Mouse (Mus musculus): ENCODE data around the gene Prickle1.

Prickle1 gene

DNA sequence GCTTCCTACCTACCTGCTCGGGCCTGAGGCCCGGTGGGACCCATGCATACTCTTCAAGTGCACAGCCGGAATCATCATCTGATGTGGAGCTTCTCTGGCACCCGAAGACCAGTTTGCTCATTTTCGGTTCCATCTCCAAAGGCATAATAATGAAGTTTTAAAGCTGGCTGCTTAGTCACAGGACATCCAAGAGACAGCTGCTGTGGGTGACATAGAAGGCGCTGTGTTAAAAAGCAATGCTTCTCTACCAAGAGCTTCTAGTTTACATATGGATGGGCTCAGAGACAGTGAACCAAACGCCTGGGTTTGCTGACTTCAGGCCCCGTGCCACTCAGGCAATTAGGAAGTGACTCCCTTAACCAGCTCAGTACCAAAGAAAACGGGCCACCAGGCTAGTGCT lies 83.3 kb downstream of the Prickle1 start:
- no peak for DNase-seq (ENCODE audit: extremely low read depth, low read depth)

DNA sequence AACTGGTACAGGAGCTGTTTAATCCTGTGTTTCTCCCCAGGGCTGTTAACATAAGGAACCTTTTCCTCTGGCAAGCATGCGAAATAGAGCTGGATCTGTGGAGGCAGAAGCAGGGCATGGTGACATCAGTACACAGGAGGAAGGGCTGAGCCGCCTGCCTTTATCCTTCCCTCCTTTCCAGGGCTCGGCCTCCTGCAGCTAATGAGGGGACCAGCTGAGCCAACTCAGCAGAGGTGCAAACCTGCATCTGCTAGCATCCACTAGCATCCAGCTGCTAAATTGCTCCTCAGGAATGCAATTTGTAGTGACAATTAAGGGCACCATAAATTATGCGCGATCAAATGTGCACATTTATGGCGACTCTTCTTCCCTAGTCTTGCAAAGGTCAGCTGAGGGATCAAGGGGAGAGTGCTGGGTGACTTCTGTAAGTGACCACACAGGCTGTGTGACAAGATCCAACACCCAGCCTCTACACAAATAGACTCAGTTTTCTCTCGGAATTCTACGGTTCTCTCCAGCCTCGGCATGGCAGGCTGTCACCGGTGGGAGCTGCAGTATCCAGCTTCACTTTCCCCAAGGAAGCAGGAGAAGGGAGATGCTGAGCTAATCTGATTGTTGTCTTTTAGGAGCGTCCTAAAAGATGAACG lies 84.9 kb downstream of the Prickle1 start:
- no peak for DNase-seq (ENCODE audit: extremely low read depth, low read depth)

DNA sequence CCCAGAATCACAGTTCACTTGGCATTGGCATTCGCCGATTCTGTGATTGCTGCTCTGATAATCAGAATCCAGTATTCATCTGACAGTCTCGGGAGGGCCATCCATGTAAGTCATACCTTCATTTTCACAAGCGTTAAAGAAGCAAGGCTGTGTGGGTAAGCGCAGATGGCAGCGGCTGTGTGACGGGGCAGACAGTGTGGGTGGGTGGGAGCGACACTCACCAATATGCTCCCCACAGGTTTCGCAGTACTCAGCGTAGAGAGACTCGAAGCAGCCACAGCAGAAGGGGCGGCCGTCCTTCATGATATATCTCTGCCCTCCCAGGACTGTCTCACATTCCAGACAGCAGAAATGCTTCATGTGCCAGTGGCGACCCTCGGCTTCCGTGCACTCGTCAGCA lies 90.9 kb downstream of the Prickle1 start:
- DNase-seq (ENCODE audit: extremely low read depth, low read depth) = no peak

DNA sequence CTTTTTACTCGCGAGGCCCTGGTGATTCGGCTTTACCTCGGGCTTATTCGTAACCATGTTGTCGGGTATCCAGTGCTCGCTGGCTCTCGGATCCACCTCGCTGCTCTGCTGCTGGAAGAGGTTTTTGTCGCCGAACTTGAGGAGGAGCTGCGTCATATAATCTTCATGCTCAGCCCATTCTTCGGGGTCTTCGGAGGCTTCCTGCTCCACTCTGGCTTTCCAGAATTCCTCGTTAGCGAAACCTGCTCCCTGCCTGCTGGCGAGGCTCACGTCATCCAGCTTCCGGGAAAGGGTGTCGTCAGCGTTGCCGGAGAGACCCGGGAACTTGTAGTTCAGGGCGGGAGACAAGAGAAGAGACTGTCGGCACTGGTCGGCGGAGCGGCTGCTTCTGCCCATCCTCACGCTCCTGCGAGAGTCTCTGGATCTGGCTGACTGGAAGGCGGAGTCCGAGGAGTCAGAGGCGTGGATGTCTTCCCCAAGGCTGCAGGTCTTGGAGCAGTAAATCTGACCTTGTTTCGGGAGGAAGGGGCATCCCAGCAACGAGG lies 92.4 kb downstream of the Prickle1 start:
- DNase-seq (ENCODE audit: extremely low read depth, low read depth) = no peak

DNA sequence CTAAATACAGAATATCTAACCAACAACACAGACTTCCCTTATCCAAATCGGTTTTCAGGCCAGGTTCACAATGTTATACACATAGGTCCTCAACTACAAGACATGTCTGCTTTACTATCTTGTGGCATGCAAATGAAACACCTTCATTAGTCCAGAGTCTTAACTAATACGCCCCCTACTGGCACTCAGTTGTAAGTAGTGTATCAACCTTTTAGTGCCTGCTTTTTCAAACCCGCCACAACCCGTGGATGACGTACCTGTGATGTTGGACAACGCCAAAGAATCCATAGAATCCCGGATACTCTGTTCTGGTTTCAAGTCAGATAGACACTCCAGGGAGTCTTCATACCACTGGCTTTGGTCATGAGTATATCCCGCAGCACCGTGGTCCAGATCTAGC lies 93.0 kb downstream of the Prickle1 start:
- no peak for DNase-seq (ENCODE audit: extremely low read depth, low read depth)

DNA sequence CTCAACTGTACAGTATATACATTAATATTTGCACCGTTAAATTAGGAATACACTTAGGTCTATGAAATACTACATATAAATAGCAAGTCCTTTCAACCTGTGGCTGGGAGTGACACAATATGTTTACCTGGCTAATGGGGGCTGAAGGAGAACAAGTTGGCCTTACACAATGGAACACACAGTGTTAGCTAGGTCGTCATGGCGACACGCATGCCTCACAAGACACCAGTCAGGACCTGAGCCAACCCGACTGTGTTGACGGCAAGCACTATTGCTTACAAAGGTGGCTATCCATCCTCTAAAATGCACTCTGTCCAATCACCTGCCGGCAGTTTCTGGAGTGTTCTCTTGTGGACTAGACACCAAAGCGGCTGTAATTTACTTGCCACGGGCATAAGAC lies 95.8 kb downstream of the Prickle1 start:
- DNase-seq (ENCODE audit: extremely low read depth, low read depth) = no peak

DNA sequence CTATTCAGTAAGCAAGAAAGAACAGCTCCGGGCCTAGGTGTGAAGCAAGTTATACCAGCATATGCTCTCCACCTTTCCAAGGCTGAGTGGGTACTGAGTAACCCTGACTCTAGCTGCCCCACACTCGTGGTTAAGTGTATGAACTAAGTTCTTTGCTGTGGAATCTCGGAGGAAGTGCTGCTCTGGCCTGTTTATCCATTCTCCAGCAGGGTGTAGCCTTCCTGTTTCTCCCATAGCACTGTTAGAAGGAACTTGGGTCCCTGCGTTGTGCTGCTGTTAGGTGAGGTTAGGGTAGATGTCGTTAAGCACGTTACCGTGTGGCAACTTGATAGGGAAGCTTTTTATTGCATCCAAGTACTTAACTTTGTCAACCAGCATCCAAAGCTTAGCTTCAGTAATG lies 101.0 kb downstream of the Prickle1 start:
- no peak for DNase-seq (ENCODE audit: extremely low read depth, low read depth)

DNA sequence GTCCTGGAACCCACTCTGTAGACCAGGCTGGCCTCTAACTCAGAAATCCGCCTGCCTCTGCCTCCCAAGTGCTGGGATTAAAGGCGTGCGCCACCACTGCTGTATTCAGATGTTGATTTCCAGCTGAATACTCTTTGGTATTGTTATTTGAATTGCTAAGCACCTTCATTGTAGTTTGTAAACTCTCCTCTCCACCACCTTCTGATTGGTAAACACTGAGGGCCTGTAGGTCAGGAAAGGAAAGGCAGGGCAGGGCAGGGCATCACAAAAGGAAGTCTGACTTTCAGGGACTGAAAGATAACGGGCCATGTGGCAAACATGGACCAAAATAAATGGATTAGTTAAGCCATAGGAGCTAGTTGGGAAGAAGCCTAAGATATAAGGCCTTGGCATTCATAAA lies 106.1 kb downstream of the Prickle1 start:
- DNase-seq (ENCODE audit: extremely low read depth, low read depth) = no peak

DNA sequence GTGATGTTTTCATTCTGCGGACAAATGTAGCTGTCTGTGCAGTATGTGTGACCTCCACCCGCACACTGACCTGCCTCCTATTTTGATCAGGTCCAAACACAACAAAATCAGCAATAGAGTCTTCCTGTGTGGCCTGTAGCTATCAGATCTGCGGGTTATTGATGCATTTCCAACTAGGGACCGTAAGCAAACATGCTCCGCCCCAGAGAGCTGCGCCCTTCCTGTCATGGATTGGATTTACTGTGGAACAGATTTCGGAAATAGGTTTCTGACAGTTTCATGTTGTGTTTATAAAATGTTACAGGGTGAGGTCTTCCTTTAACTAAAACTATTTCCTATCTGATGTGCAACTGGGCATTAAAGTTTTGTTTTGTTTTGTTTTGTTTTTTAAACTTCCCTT lies 109.6 kb downstream of the Prickle1 start:
- no peak for DNase-seq (ENCODE audit: extremely low read depth, low read depth)

DNA sequence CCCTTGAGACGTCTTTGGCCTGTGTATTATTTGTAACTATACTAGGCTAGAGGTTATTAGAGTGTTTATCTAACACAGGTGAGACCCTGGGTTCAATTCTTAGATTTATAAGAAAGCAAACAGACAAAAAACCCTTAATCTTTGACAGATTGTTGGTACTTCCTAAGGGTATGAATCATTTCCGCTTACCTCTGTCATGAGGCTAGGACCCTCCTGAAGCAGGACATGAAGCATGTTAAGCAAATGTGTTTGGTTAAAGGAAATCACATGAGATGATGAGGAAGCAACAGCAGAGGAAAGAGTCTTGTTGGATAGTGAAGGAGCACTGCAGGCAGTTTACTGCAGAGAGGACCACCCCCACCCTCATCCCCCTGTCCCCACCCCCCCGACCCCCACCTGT lies 110.4 kb downstream of the Prickle1 start:
- no peak for DNase-seq (ENCODE audit: extremely low read depth, low read depth)

DNA sequence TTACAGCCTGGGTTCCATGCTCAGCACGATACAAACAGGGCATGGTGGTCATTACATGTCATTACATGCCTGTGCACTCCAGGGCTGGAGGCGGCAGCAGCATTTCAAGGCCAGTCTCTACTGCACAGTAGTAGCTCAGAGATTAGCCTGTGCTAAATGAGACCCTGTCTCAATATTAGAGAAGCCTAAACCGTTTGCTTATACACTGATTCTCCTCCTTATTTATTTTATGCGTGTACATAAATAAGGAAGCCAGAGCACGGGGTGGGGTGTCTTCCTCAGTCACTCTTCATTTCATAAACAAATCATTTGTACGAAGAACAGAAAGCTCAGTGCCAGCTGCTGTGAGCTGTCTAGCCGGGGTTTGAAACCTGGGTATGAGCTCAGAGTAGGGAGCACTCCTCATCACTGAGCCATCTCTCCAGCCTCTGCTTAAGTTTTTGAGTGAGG lies 111.4 kb downstream of the Prickle1 start:
- DNase-seq (ENCODE audit: extremely low read depth, low read depth) = no peak

DNA sequence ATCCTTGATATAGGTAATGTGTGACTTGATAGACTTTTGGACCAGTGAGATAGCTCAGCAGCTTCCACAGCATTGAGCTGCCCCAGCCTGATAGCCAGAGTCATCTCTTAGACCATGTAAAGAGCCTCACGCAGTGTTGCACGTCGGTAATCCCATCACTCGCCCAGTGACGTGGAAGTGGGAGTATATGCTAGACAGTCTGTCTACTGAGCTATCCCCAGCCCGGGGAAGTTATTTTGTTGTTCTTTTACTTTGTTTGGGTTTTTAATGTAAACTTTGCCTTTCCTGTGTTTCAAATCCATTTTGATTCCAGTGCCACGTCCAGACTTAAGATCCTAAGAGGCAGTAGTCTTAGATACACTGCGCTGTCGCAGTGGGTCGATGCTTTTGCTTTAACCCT lies 114.6 kb downstream of the Prickle1 start:
- no peak for DNase-seq (ENCODE audit: extremely low read depth, low read depth)

DNA sequence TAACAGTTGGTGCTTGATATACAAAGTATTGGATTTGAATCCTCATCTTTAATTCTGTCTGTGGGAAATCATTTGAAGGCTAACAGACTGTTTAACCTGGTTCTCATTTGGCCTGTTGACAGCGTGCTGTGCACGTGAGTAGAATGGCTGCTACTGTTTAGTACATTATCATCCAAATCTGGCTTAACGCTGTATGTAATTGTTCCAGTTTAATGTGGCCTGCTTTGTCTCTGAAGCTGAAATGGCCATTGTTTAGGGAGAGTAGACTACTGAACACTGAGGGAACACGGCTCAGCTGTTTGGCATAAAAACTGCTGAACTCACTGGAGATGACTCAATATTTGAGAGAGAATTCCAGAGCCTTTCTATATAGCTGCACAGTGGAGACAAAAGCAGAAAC lies 116.2 kb downstream of the Prickle1 start:
- DNase-seq (ENCODE audit: extremely low read depth, low read depth) = no peak

DNA sequence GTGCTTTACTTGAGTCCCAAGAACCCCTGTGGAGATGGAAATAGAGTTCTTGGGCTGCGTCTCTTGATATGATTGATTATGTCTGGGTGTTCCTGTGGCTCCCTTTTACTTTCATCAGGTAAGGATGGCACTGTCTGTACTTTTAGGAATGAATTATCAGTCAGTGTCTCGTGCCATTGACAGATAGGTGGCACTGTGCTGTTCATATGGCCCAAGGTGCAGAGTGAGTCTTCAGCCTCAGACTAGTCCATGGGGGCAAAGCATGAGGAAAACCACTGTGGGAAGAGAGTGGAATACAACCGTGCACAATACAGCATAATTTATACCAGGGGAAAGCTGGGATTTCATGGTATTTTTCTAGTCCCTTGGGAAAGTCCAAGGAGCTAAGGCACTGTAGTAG lies 117.0 kb downstream of the Prickle1 start:
- no peak for DNase-seq (ENCODE audit: extremely low read depth, low read depth)

DNA sequence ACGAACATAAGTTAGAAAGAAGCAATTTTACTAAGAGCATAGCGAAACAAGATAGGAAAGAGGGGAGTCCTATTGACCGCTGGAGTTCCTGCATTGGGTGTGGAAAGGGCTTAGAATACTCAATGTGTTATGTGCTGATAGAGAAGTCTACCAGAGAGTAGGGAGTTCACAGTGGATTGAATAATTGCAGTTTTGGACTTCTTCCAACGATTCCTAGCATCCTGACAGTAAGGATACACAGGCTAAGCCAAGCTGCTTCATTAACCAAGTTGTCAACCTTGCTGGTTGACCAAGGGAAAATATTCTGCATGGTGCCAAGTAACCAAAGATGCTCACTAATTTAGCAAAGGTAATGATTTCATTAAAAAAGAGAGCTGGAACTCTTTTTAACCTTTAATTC lies 118.0 kb downstream of the Prickle1 start:
- DNase-seq (ENCODE audit: extremely low read depth, low read depth) = no peak

DNA sequence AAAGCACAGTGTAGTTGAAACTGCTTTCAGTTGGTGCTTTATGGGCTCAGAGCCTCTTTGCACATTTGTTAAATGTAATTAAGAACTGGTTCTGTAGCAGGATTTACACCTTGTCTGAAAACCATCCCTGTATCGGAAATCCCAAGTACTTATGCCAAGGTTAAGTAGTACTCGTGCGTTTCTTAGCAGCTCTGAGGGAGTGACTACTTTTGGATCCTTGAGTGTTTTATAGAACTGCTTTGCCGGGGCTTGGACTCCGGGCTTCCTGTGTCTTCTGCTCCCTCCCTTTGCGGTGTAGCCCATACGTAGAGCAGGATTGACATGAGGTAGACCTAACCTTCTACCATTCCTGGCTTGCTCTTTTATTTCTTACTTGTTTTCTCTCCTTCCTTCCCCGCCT lies 120.0 kb downstream of the Prickle1 start:
- no peak for DNase-seq (ENCODE audit: extremely low read depth, low read depth)

DNA sequence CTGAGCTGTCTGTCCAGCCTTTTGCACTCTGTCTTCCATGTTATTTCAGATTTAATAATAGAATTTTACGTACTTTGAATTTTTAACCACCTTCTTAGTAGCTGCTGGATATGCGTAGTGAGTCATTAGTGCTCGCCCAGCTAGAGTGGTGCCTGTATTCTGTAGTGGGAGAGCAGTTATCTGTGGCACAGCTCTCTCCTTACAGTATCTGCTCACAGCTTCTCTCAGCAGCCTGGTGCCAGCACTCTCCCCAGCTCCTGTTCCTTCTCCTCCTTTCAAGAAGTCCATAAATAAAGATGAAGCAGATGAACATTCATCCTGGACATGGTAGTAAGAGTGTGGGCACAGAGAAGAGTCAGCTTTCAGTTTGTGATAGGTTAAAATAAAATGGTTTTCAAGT lies 121.4 kb downstream of the Prickle1 start:
- no peak for DNase-seq (ENCODE audit: extremely low read depth, low read depth)

DNA sequence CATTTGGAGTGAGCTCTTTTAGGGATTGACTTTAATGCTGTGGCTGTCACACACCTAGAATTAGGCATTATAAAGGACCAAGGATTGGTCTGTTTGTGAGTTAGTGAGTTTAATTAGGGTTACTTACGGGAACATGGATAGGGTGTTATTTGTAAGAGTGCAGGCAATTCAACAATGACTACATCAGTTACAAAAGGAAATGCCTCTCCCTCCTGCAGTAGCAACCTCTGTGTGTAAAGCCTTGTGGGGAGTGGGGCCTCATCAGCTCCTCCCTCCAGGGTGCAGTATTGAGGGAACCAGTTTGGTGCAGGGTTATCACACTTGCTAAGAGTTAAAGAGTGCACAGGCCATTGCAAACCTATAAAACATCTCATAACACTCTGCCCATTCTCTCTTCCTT lies 123.6 kb downstream of the Prickle1 start:
- no peak for DNase-seq (ENCODE audit: extremely low read depth, low read depth)

DNA sequence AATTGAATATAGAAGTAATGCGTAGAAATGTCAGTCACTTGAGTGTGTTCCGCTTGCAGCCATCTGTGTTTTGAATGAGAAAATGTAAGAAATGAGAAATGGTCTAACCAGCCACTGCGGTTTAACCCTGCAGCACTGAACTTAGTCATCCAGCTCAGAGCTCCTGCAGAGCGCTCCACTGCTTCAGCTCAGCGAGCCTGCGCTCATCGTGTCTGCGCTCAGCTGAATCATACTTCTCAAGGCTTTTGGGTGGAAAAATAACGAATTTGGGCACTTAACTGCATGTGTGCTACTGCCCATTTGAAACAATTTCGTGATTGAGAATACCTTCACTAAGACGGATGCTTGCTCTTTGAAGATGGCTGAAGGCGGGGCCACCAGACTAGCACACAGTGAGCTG lies 124.0 kb downstream of the Prickle1 start:
- no peak for DNase-seq (ENCODE audit: extremely low read depth, low read depth)

DNA sequence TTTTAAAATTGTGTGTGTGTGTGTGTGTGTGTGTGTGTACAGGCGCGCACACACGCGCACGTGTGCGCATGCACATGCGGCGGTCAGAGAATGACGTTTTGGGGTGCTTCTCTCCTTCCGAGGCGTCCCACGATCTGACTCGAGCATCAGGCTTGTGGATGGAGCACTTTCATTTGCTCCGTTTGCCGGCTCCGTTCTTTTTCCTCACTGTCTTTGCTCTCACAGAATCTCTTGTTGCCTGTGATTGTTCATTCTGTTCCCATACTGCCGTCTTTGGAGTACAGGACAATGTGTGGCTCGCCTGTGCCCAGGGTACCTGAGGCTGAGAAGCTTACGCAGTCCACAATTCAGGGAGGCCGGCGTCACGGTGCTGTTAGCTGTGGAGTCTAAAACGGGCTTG lies 134.6 kb downstream of the Prickle1 start:
- DNase-seq (ENCODE audit: extremely low read depth, low read depth) = no peak

DNA sequence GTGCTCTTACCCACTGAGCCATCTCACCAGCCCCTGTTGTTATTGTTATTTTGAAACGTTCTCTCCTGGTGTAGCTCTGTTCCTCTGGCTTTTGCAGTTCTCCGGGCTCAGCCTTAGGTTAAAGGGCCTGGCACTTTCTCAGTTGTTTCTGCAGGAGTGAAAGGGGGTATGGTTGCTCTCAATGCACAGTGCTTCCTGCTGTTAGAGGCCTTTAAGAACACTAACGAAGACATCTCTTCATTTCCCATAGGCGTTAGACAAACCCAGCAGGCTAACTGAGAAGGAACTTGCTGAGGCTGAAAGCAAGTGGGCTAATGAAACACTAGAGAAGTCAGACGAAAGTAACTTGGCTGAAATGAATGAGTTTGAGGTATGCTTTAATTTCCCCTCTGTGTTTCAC lies 136.3 kb downstream of the Prickle1 start:
- DNase-seq (ENCODE audit: extremely low read depth, low read depth) = no peak

DNA sequence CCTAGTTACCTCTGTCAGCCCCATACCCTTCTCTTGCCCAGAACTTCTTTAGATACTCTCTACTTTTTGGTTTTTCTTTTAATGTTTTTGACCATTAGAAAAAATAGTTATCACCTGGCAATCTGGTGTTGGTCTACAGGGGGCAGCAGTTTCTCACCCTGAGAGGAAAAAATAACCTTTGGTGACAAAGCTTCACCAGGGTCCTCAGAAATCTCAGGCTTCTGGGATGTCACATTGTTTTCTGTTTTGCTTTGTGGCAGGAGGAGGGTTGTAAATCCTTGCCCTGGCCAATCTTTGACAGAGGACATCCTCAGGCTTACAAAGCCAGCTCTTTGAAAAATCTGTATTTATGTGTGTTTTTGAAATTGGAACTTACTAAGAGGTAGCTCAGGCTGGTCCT lies 139.7 kb downstream of the Prickle1 start:
- no peak for DNase-seq (ENCODE audit: extremely low read depth, low read depth)

DNA sequence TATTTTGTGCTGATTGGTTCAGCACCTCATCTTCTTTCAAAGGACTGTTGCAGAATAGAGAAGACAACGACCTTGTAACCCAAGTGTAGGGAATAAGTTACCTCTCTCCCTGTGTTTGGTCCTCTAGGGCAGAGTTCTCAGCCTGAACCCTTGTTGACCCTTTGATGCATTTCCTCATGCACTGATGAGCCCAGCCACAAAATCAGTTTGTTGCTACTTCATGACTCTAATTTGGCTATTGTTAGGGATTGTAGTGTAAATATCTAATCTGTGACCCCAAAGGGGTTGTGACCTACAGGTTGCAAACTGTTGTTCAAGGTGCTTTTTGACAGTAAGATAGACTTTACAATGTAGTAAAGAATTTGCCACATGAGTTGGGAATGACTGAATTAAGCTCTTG lies 142.4 kb downstream of the Prickle1 start:
- DNase-seq (ENCODE audit: extremely low read depth, low read depth) = no peak

All from MEL-GATA-1-ER (cell line).